In genomic region chr13:56795501-56795900, GRCm38 (mm10) we compare ENCODE assay signal across 16 mouse cellular contexts. TPM values are rescaled to one million over a fixed set of nuclear protein-coding genes. Genes with fewer than 3 reads are reported as not detected.
"Had no signal": no experiment of that assay in that cellular context is flagged by ENCODE, and none has a peak within 500 bp of the region (broad histone marks: within the 10 kb centered on the region; RNA-seq: fewer than 3 reads in every experiment).

No protein-coding gene starts in this region.

- DNase-seq: cerebellum, adult 8-10 months; cerebellum, adult 9-10 months; cerebellum, postnatal 25 days; embryo, embryonic 11 days; forebrain, postnatal 0 days; gastrocnemius, adult 2 months; gastrocnemius, postnatal 10 days; gastrocnemius, postnatal 14 days; gastrocnemius, postnatal 25 days; gastrocnemius, postnatal 36 days; heart, adult 11 months; heart, adult 18-20 months; heart, adult 2 months had no signal

RNA-seq across cellular contexts. Expression of gene Gm45623, which starts 41.9 kb away (rescaled TPM):
- polyA plus RNA-seq: erythroblast, embryonic 14.5 days; forebrain, embryonic 10.5 days; forebrain, embryonic 11.5 days; heart, adult 2 months had no signal
